Mouse (Mus musculus) forebrain, embryonic 13.5 days (tissue): Measurements from ENCODE around the gene Cdyl. TPM values are rescaled to one million over a fixed set of nuclear protein-coding genes. Genes with fewer than 3 reads are reported as not detected.

Source experiments
- ATAC-seq: fragments of 200-750 bp; cut with Nextera tagmentation; 2 replicates; pipeline ENCODE4 v1.8.0; 2017
- H3K27ac ChIP-seq: fragments of 300-500 bp; sonication (generic); 2 replicates; pipeline ENCODE4 v1.5.1; 2015; ENCODE audit warnings: inconsistent platforms, mild to moderate bottlenecking, moderate library complexity
- H3K27me3 ChIP-seq: fragments of 300-500 bp; sonication (generic); 2 replicates; pipeline ENCODE4 v1.6.1; 2015; ENCODE audit warnings: mild to moderate bottlenecking, inconsistent platforms
- H3K36me3 ChIP-seq: fragments of 300-500 bp; sonication (generic); 2 replicates; pipeline ENCODE4 v1.6.1; 2015; ENCODE audit warnings: mild to moderate bottlenecking, inconsistent platforms; ENCODE audit not compliant: poor library complexity, severe bottlenecking
- H3K4me1 ChIP-seq: fragments of 300-500 bp; sonication (generic); 2 replicates; pipeline ENCODE4 v1.6.1; 2015; ENCODE audit warnings: inconsistent platforms
- H3K4me2 ChIP-seq: fragments of 300-500 bp; sonication (generic); 2 replicates; pipeline ENCODE4 v1.6.1; 2015; ENCODE audit warnings: inconsistent platforms, mild to moderate bottlenecking, moderate library complexity
- H3K4me3 ChIP-seq: fragments of 300-500 bp; sonication (generic); 2 replicates; pipeline ENCODE4 v1.5.1; 2015; ENCODE audit warnings: mild to moderate bottlenecking, inconsistent platforms
- H3K9ac ChIP-seq: fragments of 300-500 bp; sonication (generic); 2 replicates; pipeline ENCODE4 v1.6.1; 2015; ENCODE audit warnings: mild to moderate bottlenecking, inconsistent platforms
- H3K9me3 ChIP-seq: fragments of 300-500 bp; sonication (generic); replicated peaks from 2 replicates; pipeline ENCODE4 v1.6.1; 2016; ENCODE audit warnings: inconsistent platforms
- WGBS: fragments of 180-500 bp; shearing (Covaris S2); methylation state at CpG from one replicate; pipeline ENCODE4 v1.1.7; 2015; 5-methylcytosine and 5-hydroxymethylcytosine counted together
- polyA plus RNA-seq: library from polyadenylated mRNA; unstranded; fragments of >200 nt; fragmentation: Nextera tagmentation; extraction: Ambion mirVana; gene quantifications from 2 replicates; pipeline ENCODE4 v1.2.1, GENCODE M21; 2015

Gene Cdyl
- polyA plus RNA-seq, result 4.6 and 4.7 TPM in 2 replicates

GRCm38 (mm10) chr13:35659406-35659985 is at the start of gene Cdyl:
TSS of gene Cdyl (plus strand) at chr13:35659833.
- Histone ChIP-seq H3K9ac (no peak within 1 kb of the TSS), H3K36me3 (no peaks in the 10 kb centered on the region), H3K4me3 (no peak within 1 kb of the TSS), H3K27ac (no peak within 1 kb of the TSS), H3K27me3 (no peaks in the 10 kb centered on the region), H3K4me1 (no peaks in the 10 kb centered on the region), H3K4me2 (no peak within 1 kb of the TSS), H3K9me3 (no peaks in the 10 kb centered on the region)
- ATAC-seq, result no peak
- 70% methylated on average over 4 of the region's 4 CpGs for WGBS

- H3K4me1 ChIP-seq, result no peaks in the 10 kb centered on the region
- H3K9ac ChIP-seq, result no peak overlapping the region
- no peak overlapping the region for H3K4me3 ChIP-seq
- H3K27me3 ChIP-seq, result no peaks in the 10 kb centered on the region
- no peak overlapping the region for H3K27ac ChIP-seq
- H3K36me3 ChIP-seq, result no peaks in the 10 kb centered on the region
- no peak overlapping the region for H3K4me2 ChIP-seq
- no peaks in the 10 kb centered on the region for H3K9me3 ChIP-seq
- ATAC-seq, result no peak
Observed at GRCm38 (mm10) chr13:35610718-35611117, 48.9 kb upstream of the Cdyl start.

GRCm38 (mm10) chr13:35612506-35612905 is 47.1 kb upstream of the Cdyl start:
- ATAC-seq, result no peak
- Histone ChIP-seq H3K4me3 (no peak overlapping the region), H3K27ac (no peak overlapping the region), H3K9me3 (no peaks in the 10 kb centered on the region), H3K4me1 (no peaks in the 10 kb centered on the region), H3K36me3 (no peaks in the 10 kb centered on the region), H3K27me3 (no peaks in the 10 kb centered on the region), H3K9ac (no peak overlapping the region), H3K4me2 (no peak overlapping the region)
- WGBS, result 85% methylated on average over 1 of the region's 1 CpGs

GRCm38 (mm10) chr13:35614832-35615479 is 44.7 kb upstream of the Cdyl start:
- H3K27me3 ChIP-seq, result no peaks in the 10 kb centered on the region
- H3K9me3 ChIP-seq, result no peaks in the 10 kb centered on the region
- no peak overlapping the region for H3K9ac ChIP-seq
- no peaks in the 10 kb centered on the region for H3K36me3 ChIP-seq
- no peak overlapping the region for H3K4me3 ChIP-seq
- ATAC-seq, result no peak
- no peak overlapping the region for H3K27ac ChIP-seq
- H3K4me1 ChIP-seq, result no peaks in the 10 kb centered on the region
- 73% methylated on average over 4 of the region's 4 CpGs for WGBS
- H3K4me2 ChIP-seq, result no peak overlapping the region

GRCm38 (mm10) chr13:35616524-35617099 is 43.0 kb upstream of the Cdyl start:
- H3K4me1 ChIP-seq, result no peaks in the 10 kb centered on the region
- H3K4me3 ChIP-seq, result no peak overlapping the region
- no peak overlapping the region for H3K27ac ChIP-seq
- no peaks in the 10 kb centered on the region for H3K9me3 ChIP-seq
- no peak overlapping the region for H3K9ac ChIP-seq
- no peak overlapping the region for H3K4me2 ChIP-seq
- no peaks in the 10 kb centered on the region for H3K27me3 ChIP-seq
- no peak for ATAC-seq
- H3K36me3 ChIP-seq, result no peaks in the 10 kb centered on the region
- 92% methylated on average over 4 of the region's 4 CpGs for WGBS

GRCm38 (mm10) chr13:35619356-35619755 is 40.3 kb upstream of the Cdyl start:
- 84% methylated on average over 2 of the region's 2 CpGs for WGBS
- no peak for ATAC-seq
- Histone ChIP-seq H3K4me1 (no peaks in the 10 kb centered on the region), H3K36me3 (no peaks in the 10 kb centered on the region), H3K27me3 (no peaks in the 10 kb centered on the region), H3K27ac (no peak overlapping the region), H3K4me3 (no peak overlapping the region), H3K9me3 (no peaks in the 10 kb centered on the region), H3K4me2 (no peak overlapping the region), H3K9ac (no peak overlapping the region)

- Histone ChIP-seq H3K4me2 (no peak overlapping the region), H3K27me3 (no peaks in the 10 kb centered on the region), H3K9me3 (no peaks in the 10 kb centered on the region), H3K4me3 (no peak overlapping the region), H3K9ac (no peak overlapping the region), H3K36me3 (no peaks in the 10 kb centered on the region), H3K27ac (no peak overlapping the region), H3K4me1 (no peaks in the 10 kb centered on the region)
- no peak for ATAC-seq
- 41% methylated on average over 1 of the region's 1 CpGs for WGBS
Observed at GRCm38 (mm10) chr13:35620756-35621155, 38.9 kb upstream of the Cdyl start.

GRCm38 (mm10) chr13:35624831-35625230 is 34.8 kb upstream of the Cdyl start:
- H3K27ac ChIP-seq, result no peak overlapping the region
- no peak for ATAC-seq
- H3K9me3 ChIP-seq, result no peaks in the 10 kb centered on the region
- H3K9ac ChIP-seq, result no peak overlapping the region
- 89% methylated on average over 3 of the region's 3 CpGs for WGBS
- H3K4me3 ChIP-seq, result no peak overlapping the region
- H3K36me3 ChIP-seq, result no peaks in the 10 kb centered on the region
- no peaks in the 10 kb centered on the region for H3K27me3 ChIP-seq
- no peak overlapping the region for H3K4me2 ChIP-seq
- H3K4me1 ChIP-seq, result no peaks in the 10 kb centered on the region

- Histone ChIP-seq H3K27me3 (no peaks in the 10 kb centered on the region), H3K4me2 (no peak overlapping the region), H3K4me3 (no peak overlapping the region), H3K4me1 (no peaks in the 10 kb centered on the region), H3K9me3 (no peaks in the 10 kb centered on the region), H3K36me3 (no peaks in the 10 kb centered on the region), H3K27ac (no peak overlapping the region), H3K9ac (no peak overlapping the region)
- no peak for ATAC-seq
- WGBS, result 74% methylated on average over 3 of the region's 3 CpGs
Observed at GRCm38 (mm10) chr13:35625556-35625955, 34.1 kb upstream of the Cdyl start.

- no peak for ATAC-seq
- no peaks in the 10 kb centered on the region for H3K36me3 ChIP-seq
- no peaks in the 10 kb centered on the region for H3K9me3 ChIP-seq
- no peaks in the 10 kb centered on the region for H3K27me3 ChIP-seq
- H3K4me2 ChIP-seq, result no peak overlapping the region
- no peak overlapping the region for H3K9ac ChIP-seq
- H3K4me1 ChIP-seq, result no peaks in the 10 kb centered on the region
- no peak overlapping the region for H3K4me3 ChIP-seq
- 84% methylated on average over 1 of the region's 1 CpGs for WGBS
- no peak overlapping the region for H3K27ac ChIP-seq
Observed at GRCm38 (mm10) chr13:35627319-35627718, 32.3 kb upstream of the Cdyl start.

GRCm38 (mm10) chr13:35647132-35647823 is 12.4 kb upstream of the Cdyl start:
- no peak overlapping the region for H3K4me2 ChIP-seq
- H3K4me1 ChIP-seq, result no peaks in the 10 kb centered on the region
- no peaks in the 10 kb centered on the region for H3K9me3 ChIP-seq
- no peak overlapping the region for H3K27ac ChIP-seq
- no peaks in the 10 kb centered on the region for H3K36me3 ChIP-seq
- H3K27me3 ChIP-seq, result no peaks in the 10 kb centered on the region
- 79% methylated on average over 1 of the region's 1 CpGs for WGBS
- H3K9ac ChIP-seq, result no peak overlapping the region
- H3K4me3 ChIP-seq, result no peak overlapping the region
- ATAC-seq, result no peak

GRCm38 (mm10) chr13:35650284-35650872 is 9.3 kb upstream of the Cdyl start:
- 86% methylated on average over 11 of the region's 11 CpGs for WGBS
- ATAC-seq, result no peak

More at GRCm38 (mm10) chr13:35650284-35650872, 9.3 kb upstream of the Cdyl start:
- Histone ChIP-seq H3K36me3 (no peaks in the 10 kb centered on the region), H3K4me3 (no peak overlapping the region), H3K9me3 (no peaks in the 10 kb centered on the region), H3K9ac (no peak overlapping the region), H3K4me2 (no peak overlapping the region), H3K27ac (no peak overlapping the region), H3K4me1 (no peaks in the 10 kb centered on the region), H3K27me3 (no peaks in the 10 kb centered on the region)
